Mouse (Mus musculus) heart, embryonic 12.5 days (tissue): Measurements from ENCODE around the gene Slc35c2. TPM values are rescaled to one million over a fixed set of nuclear protein-coding genes. Genes with fewer than 3 reads are reported as not detected.
A peak's percentile ranks its signal among the peaks of the same experiment; 100 is the strongest.

Source experiments
- ATAC-seq: fragments of 200-750 bp; cut with Nextera tagmentation; 2 replicates; pipeline ENCODE4 v1.8.0; 2017; ENCODE audit warnings: moderate TSS enrichment, moderate library complexity; ENCODE audit not compliant: insufficient number of reproducible peaks, low FRiP score
- H3K27ac ChIP-seq: fragments of 300-500 bp; sonication (generic); 2 replicates; pipeline ENCODE4 v1.5.1; 2016; ENCODE audit warnings: mild to moderate bottlenecking, moderate library complexity; ENCODE audit not compliant: poor library complexity, severe bottlenecking
- H3K27me3 ChIP-seq: fragments of 300-500 bp; sonication (generic); replicated peaks from 2 replicates; pipeline ENCODE4 v1.6.1; 2016; ENCODE audit warnings: mild to moderate bottlenecking, moderate library complexity
- H3K36me3 ChIP-seq: fragments of 300-500 bp; sonication (generic); 2 replicates; pipeline ENCODE4 v1.6.1; 2016; ENCODE audit warnings: mild to moderate bottlenecking, moderate library complexity
- H3K4me1 ChIP-seq: fragments of 300-500 bp; sonication (generic); replicated peaks from 2 replicates; pipeline ENCODE4 v1.6.1; 2016; ENCODE audit warnings: mild to moderate bottlenecking
- H3K4me2 ChIP-seq: fragments of 300-500 bp; sonication (generic); 2 replicates; pipeline ENCODE4 v1.6.1; 2016; ENCODE audit warnings: mild to moderate bottlenecking, moderate library complexity
- H3K4me3 ChIP-seq: fragments of 300-500 bp; sonication (generic); 2 replicates; pipeline ENCODE4 v1.5.1; 2016; ENCODE audit warnings: mild to moderate bottlenecking
- H3K9ac ChIP-seq: fragments of 300-500 bp; sonication (generic); 2 replicates; pipeline ENCODE4 v1.6.1; 2016; ENCODE audit warnings: mild to moderate bottlenecking, moderate library complexity
- H3K9me3 ChIP-seq: fragments of 300-500 bp; sonication (generic); replicated peaks from 2 replicates; pipeline ENCODE4 v1.6.1; 2016; ENCODE audit warnings: mild to moderate bottlenecking, moderate library complexity
- WGBS: fragments of 180-500 bp; shearing (Covaris S2); methylation state at CpG from one replicate; pipeline ENCODE4 v1.1.7; 2016; 5-methylcytosine and 5-hydroxymethylcytosine counted together
- polyA plus RNA-seq: library from polyadenylated mRNA; unstranded; fragments of >200 nt; fragmentation: Nextera tagmentation; extraction: Ambion mirVana; gene quantifications from 2 replicates; pipeline ENCODE4 v1.2.1, GENCODE M21; 2016

The Slc35c2 gene
- polyA plus RNA-seq, 1 experiment from 2014 or later = 39.7 TPM

- H3K36me3 ChIP-seq = peaks cover 37% of the 10 kb centered on the region
- 68% methylated on average over 18 of the region's 18 CpGs for WGBS
- peak overlapping the region; percentile 74; the same call in 1 of the 2 replicates for H3K9ac ChIP-seq
- H3K27me3 ChIP-seq = no peaks in the 10 kb centered on the region
- H3K9me3 ChIP-seq = no peaks in the 10 kb centered on the region
- H3K4me1 ChIP-seq = peaks cover 18% of the 10 kb centered on the region
- no peak for ATAC-seq
- peak overlapping the region; percentile 77 for H3K4me3 ChIP-seq
- H3K27ac ChIP-seq = no peak overlapping the region
- peak overlapping the region; percentile 92 for H3K4me2 ChIP-seq
Measured at GRCm38 (mm10) chr2:165288315-165289031, 804 bp upstream of the Slc35c2 start.

GRCm38 (mm10) chr2:165286361-165287201 lies 1.1 kb downstream of the Slc35c2 start:
- no peaks in the 10 kb centered on the region for H3K27me3 ChIP-seq
- H3K4me1 ChIP-seq = peaks cover 20% of the 10 kb centered on the region
- H3K36me3 ChIP-seq = peaks cover 33% of the 10 kb centered on the region
- no peak overlapping the region for H3K27ac ChIP-seq
- no peaks in the 10 kb centered on the region for H3K9me3 ChIP-seq
- no peak for ATAC-seq
- peak overlapping the region; percentile 74 for H3K9ac ChIP-seq
- 63% methylated on average over 18 of the region's 18 CpGs for WGBS
- H3K4me3 ChIP-seq = peak overlapping the region; percentile 77
- peak overlapping the region; percentile 92 for H3K4me2 ChIP-seq

GRCm38 (mm10) chr2:165285621-165286020 lies 2.0 kb downstream of the Slc35c2 start:
- no peaks in the 10 kb centered on the region for H3K9me3 ChIP-seq
- H3K27me3 ChIP-seq = no peaks in the 10 kb centered on the region
- H3K9ac ChIP-seq = no peak overlapping the region
- WGBS = 83% methylated on average over 8 of the region's 8 CpGs
- no peak overlapping the region for H3K4me2 ChIP-seq
- H3K36me3 ChIP-seq = peaks cover 32% of the 10 kb centered on the region
- no peak overlapping the region for H3K4me3 ChIP-seq
- no peak for ATAC-seq
- H3K4me1 ChIP-seq = peaks cover 20% of the 10 kb centered on the region
- H3K27ac ChIP-seq = no peak overlapping the region

- 87% methylated on average over 3 of the region's 3 CpGs for WGBS
- H3K27ac ChIP-seq = no peak overlapping the region
Measured at GRCm38 (mm10) chr2:165285034-165285433, 2.6 kb downstream of the Slc35c2 start.

GRCm38 (mm10) chr2:165284377-165284776 lies 3.3 kb downstream of the Slc35c2 start:
- no peaks in the 10 kb centered on the region for H3K9me3 ChIP-seq
- 77% methylated on average over 7 of the region's 7 CpGs for WGBS
- H3K27me3 ChIP-seq = no peaks in the 10 kb centered on the region
- ATAC-seq = no peak
- peaks cover 20% of the 10 kb centered on the region for H3K4me1 ChIP-seq
- H3K36me3 ChIP-seq = peaks cover 28% of the 10 kb centered on the region
- no peak overlapping the region for H3K9ac ChIP-seq
- no peak overlapping the region for H3K4me3 ChIP-seq
- H3K4me2 ChIP-seq = no peak overlapping the region
- H3K27ac ChIP-seq = no peak overlapping the region

More at GRCm38 (mm10) chr2:165285034-165285433, 2.6 kb downstream of the Slc35c2 start:
- Histone ChIP-seq H3K27me3 (no peaks in the 10 kb centered on the region), H3K4me2 (no peak overlapping the region), H3K4me3 (no peak overlapping the region), H3K9me3 (no peaks in the 10 kb centered on the region), H3K4me1 (peaks cover 20% of the 10 kb centered on the region), H3K36me3 (peaks cover 32% of the 10 kb centered on the region), H3K9ac (no peak overlapping the region)
- no peak for ATAC-seq

- peaks cover 20% of the 10 kb centered on the region for H3K4me1 ChIP-seq
- 83% methylated on average over 3 of the region's 3 CpGs for WGBS
- no peak overlapping the region for H3K27ac ChIP-seq
- H3K9me3 ChIP-seq = no peaks in the 10 kb centered on the region
- no peak overlapping the region for H3K4me3 ChIP-seq
- H3K4me2 ChIP-seq = no peak overlapping the region
- no peaks in the 10 kb centered on the region for H3K27me3 ChIP-seq
- ATAC-seq = no peak
- no peak overlapping the region for H3K9ac ChIP-seq
- peaks cover 26% of the 10 kb centered on the region for H3K36me3 ChIP-seq
Measured at GRCm38 (mm10) chr2:165283644-165284043, 4.0 kb downstream of the Slc35c2 start.

GRCm38 (mm10) chr2:165281779-165282311 lies 5.8 kb downstream of the Slc35c2 start:
- Histone ChIP-seq H3K27ac (no peak overlapping the region), H3K27me3 (no peaks in the 10 kb centered on the region), H3K4me1 (peaks cover 11% of the 10 kb centered on the region), H3K4me2 (no peak overlapping the region), H3K36me3 (peaks cover 36% of the 10 kb centered on the region), H3K4me3 (no peak overlapping the region), H3K9me3 (no peaks in the 10 kb centered on the region), H3K9ac (no peak overlapping the region)
- no peak for ATAC-seq
- WGBS = 54% methylated on average over 6 of the region's 6 CpGs

GRCm38 (mm10) chr2:165279351-165279750 lies 8.3 kb downstream of the Slc35c2 start:
- ATAC-seq = no peak
- no peak overlapping the region for H3K4me3 ChIP-seq
- no peak overlapping the region for H3K9ac ChIP-seq
- peaks cover 2% of the 10 kb centered on the region; the same call in 1 of the 2 replicates for H3K4me1 ChIP-seq
- no peaks in the 10 kb centered on the region for H3K9me3 ChIP-seq
- H3K27me3 ChIP-seq = 0 out of 2 replicates have a peak, but pooled peaks cover 4% of the 10 kb centered on the region
- WGBS = 63% methylated on average over 10 of the region's 10 CpGs
- H3K36me3 ChIP-seq = peaks cover 41% of the 10 kb centered on the region
- H3K27ac ChIP-seq = no peak overlapping the region
- no peak overlapping the region for H3K4me2 ChIP-seq

GRCm38 (mm10) chr2:165277188-165277740 lies 10.4 kb downstream of the Slc35c2 start:
- H3K9ac ChIP-seq = no peak overlapping the region
- H3K27me3 ChIP-seq = 0 out of 2 replicates have a peak, but pooled peaks cover 4% of the 10 kb centered on the region
- H3K36me3 ChIP-seq = peaks cover 33% of the 10 kb centered on the region
- H3K9me3 ChIP-seq = no peaks in the 10 kb centered on the region
- peaks cover 2% of the 10 kb centered on the region; the same call in 1 of the 2 replicates for H3K4me1 ChIP-seq
- no peak overlapping the region for H3K4me3 ChIP-seq
- H3K4me2 ChIP-seq = no peak overlapping the region
- 80% methylated on average over 5 of the region's 5 CpGs for WGBS
- ATAC-seq = no peak
- no peak overlapping the region for H3K27ac ChIP-seq

- Histone ChIP-seq H3K9me3 (no peaks in the 10 kb centered on the region), H3K27ac (no peak overlapping the region), H3K27me3 (0 out of 2 replicates have a peak, but pooled peaks cover 11% of the 10 kb centered on the region), H3K4me1 (peaks cover 12% of the 10 kb centered on the region), H3K4me2 (no peak overlapping the region), H3K36me3 (peaks cover 25% of the 10 kb centered on the region), H3K9ac (no peak overlapping the region), H3K4me3 (no peak overlapping the region)
- no peak for ATAC-seq
- 34% methylated on average over 8 of the region's 8 CpGs for WGBS
Measured at GRCm38 (mm10) chr2:165275824-165276223, 11.8 kb downstream of the Slc35c2 start.
